Mouse (Mus musculus) megakaryocyte, adult 5-6 weeks (primary cell): ENCODE data around the gene Vash2. TPM values are rescaled to one million over a fixed set of nuclear protein-coding genes. Genes with fewer than 3 reads are reported as not detected.
"Not testable (repeated sequence)": the region's sequence is repeated elsewhere in the genome, so short reads cannot be mapped to it uniquely, and the experiment has no call there.

Source experiments
- ATAC-seq: 2 replicates; pipeline ENCODE4 v1.8.0; 2016; ENCODE audit warnings: mild to moderate bottlenecking, inconsistent platforms; ENCODE audit not compliant: poor library complexity, severe bottlenecking
- total RNA-seq, 2 experiments: library from RNA; stranded (forward) in 1 of 2; stranded (reverse) in 1 of 2; fragments of 153-499, 151-499 nt in 1 of 2; fragments of 221-1000, 200-1000 nt in 1 of 2; gene quantifications; 2 replicates each; pipeline versions ENCODE4 v1.2.3 to v1.2.4; 2015 to 2017

Gene Vash2
- total RNA-seq (2015) = not detected in 2 replicates
- 0.07 TPM in 1 of 2 replicates, not detected in the other for total RNA-seq (2017)

GRCm38 (mm10) chr1:190979100-190979563, at the start of gene Vash2:
TSS of gene Vash2 (minus strand) at chr1:190979296.
- peak; percentile 74 for ATAC-seq

GRCm38 (mm10) chr1:191026021-191026713, 47.1 kb upstream of the Vash2 start, which contains the start of gene Flvcr1:
TSS of gene Flvcr1 (minus strand) at chr1:191026158.
- peak; percentile 93 for ATAC-seq

- ATAC-seq = peak; percentile 11
Measured at GRCm38 (mm10) chr1:191025016-191026012, 46.2 kb upstream of the Vash2 start.

GRCm38 (mm10) chr1:191023806-191024205, 44.7 kb upstream of the Vash2 start:
- ATAC-seq = not testable (repeated sequence)

GRCm38 (mm10) chr1:191023140-191023539, 44.0 kb upstream of the Vash2 start:
- ATAC-seq = peak; percentile 43

DNA sequence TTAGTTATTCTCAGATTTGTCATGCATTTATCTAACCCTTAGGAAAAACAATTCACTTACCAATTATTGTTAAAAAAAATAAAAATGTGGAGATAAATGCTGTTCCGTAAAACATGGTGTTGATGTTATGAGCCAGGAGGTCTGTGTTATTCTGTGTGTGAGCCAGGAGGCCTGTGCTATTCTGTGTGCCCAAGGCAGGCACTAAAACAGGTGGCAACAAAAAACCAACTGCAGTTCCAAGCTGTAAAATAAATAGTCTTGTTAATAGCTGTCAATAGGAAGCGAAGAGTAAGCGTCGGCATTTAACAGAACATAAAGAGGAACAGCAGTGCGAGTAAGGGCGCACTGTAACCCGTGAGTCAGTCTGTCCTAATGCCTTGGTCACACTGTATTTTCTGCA, 41.9 kb upstream of the Vash2 start:
- ATAC-seq = no peak

- ATAC-seq = no peak
Measured at GRCm38 (mm10) chr1:191020217-191020924, 41.3 kb upstream of the Vash2 start.

DNA sequence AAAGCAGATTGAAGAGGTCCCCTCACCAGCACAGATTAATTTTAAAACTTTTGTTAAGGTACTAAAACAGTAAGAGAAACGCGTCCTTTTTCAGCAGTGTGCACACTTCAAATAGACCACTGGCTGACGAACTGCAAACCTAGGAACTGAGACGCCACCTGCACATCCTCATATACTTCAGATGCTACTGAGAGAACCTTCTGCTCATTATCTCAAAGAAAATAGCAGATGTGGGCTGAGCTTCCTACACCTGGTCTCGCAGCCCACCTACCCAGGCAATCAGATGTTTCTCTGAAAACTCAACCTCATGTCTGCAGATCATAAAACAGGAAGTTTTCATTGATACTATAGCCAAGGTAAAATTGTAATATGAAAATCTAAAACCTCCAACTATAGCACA, 40.7 kb upstream of the Vash2 start:
- no peak for ATAC-seq

DNA sequence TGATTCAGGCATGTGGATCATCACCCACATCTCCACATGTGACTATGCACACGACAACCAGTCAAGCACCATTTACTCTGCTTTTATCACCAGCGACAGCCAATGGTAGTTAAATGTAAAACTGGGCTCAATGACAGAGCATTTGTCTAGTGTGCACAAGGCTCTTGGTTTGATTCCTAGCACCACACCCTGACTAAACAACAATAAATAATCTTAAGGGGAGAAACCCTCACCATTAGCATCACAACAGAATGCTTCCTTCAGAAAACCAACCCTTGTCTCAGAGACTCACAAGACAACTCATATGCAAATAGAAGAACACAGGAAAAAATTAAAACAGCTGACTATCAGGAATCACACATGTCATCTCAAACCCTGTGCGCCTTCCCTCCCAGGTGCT, 35.2 kb upstream of the Vash2 start:
- ATAC-seq = no peak

- no peak; the same call in 1 of the 2 replicates for ATAC-seq
Measured at GRCm38 (mm10) chr1:191008707-191009106, 29.6 kb upstream of the Vash2 start.

- peak; percentile 59 for ATAC-seq
Measured at GRCm38 (mm10) chr1:191002201-191002600, 23.1 kb upstream of the Vash2 start.

DNA sequence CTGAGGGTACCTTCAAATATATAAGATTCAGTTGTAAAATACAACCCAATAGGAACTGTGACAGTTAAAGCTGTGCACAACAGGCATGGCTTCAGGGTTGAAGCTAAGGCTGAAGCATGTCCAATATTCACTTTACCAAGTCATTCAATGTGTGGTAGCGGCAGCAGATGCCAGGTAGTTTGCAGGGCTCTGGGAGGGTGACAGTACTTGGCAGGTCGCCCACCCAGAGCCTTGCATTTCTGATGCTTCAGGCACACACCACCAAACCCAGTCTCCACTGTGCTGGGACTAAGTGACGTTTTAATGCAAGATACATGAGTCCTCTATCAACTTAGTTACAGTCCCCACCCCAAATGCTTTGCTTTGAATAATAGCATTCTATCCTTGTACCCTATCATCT, 21.6 kb upstream of the Vash2 start:
- ATAC-seq = no peak

- ATAC-seq = no peak
Measured at GRCm38 (mm10) chr1:190998027-190998426, 18.9 kb upstream of the Vash2 start.

DNA sequence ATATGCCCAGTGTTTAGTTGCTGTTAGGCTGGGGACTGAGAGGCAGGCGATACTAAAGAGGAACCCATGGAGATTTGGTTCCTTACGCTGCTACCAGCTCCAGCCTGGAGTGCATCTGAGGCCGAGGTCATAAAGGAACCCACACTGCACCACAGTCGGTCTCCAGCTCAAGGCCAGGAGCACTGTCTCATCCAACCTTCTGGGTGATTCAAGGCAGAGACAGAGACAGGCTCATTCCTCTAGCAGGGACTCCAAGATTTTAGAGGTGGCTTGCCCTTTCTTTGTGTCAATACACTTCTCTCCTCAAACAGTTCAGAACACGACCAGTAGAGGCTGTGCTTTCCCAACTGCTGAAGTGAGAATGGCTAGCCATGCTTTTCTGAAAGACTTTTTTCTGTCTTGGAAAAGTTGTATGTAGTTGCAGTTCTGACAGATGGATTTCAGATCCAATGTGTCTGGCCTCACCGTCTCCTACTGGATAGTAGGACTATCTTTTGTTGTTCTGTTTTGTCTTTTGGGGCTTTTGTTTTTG, 17.3 kb upstream of the Vash2 start:
- 0 out of 2 replicates have a peak, but pooled peaks have one; percentile 21 for ATAC-seq

DNA sequence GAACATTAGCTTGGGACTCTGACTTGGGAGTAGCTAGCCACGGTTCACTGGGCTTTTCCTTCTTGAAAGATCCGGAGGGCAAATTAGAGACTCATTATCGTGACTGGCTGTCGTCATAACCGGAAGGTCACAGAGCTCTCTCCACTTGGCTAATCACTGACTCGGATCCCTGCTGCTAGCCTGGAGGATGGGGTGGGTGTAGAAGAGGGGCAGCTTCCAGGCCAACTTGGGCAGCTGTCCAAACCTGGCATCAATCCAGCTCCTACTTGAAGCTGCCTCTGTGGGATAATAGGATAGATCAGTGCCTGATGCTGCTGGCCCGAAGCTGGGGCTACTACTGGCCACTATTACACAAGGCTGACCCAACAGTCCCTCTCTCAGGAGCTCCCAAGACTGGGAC, 16.5 kb upstream of the Vash2 start:
- ATAC-seq = no peak

- ATAC-seq = no peak
Measured at GRCm38 (mm10) chr1:190989437-190990082, 10.5 kb upstream of the Vash2 start.

GRCm38 (mm10) chr1:190981412-190981811, 2.3 kb upstream of the Vash2 start:
- no peak for ATAC-seq

- ATAC-seq = 0 out of 2 replicates have a peak, but pooled peaks have one; percentile 28
Measured at GRCm38 (mm10) chr1:190980470-190980869, 1.4 kb upstream of the Vash2 start.

GRCm38 (mm10) chr1:190978511-190979073, 504 bp downstream of the Vash2 start:
- 0 out of 2 replicates have a peak, but pooled peaks have one; percentile 13 for ATAC-seq

DNA sequence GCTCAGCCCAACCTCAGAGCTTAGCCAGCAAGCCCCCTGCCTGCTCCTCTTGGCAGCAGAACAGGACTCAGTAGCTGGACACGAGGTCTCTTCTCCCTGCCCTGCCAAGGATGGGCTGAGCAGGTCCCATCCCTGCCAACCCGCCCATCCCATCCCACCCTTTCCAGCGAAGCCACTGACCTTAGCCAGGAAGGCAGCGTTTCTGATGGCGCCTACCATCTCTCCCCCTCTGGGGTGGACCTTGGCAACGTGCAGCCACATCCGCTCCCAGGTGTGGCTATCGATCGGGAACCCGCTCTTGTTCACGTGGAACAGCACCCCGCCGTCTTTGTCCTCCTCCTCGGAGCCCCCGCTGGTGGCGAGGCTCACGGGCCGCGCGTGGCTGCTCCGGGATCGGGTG, 1.1 kb downstream of the Vash2 start:
- ATAC-seq = no peak
